Mouse (Mus musculus): ENCODE measurements at regions not wholly inside any gene's neighbourhood (a gene's known extent, or its start where the extent isn't known, plus 50 kb on each side); places are given as distances from the start of the nearest gene placed in this dataset.
"Not testable (repeated sequence)": the region's sequence is repeated elsewhere in the genome, so short reads cannot be mapped to it uniquely, and the experiment has no call there.

- DNase-seq (ENCODE audit: low spot score in 2 of 2): no peak
Measured at GRCm38 (mm10) chr1:165017793-165018192, 82.5 kb upstream of the Xcl1 start.

- no peak for DNase-seq (ENCODE audit: low spot score in 2 of 2)
Measured at GRCm38 (mm10) chr1:165014328-165014727, 79.0 kb upstream of the Xcl1 start.

- no peak for DNase-seq (ENCODE audit: low spot score in 2 of 2)
Measured at GRCm38 (mm10) chr1:165013428-165013827, 78.1 kb upstream of the Xcl1 start.

- no peak for DNase-seq (ENCODE audit: low spot score in 2 of 2)
Measured at GRCm38 (mm10) chr1:165012376-165012775, 77.0 kb upstream of the Xcl1 start.

- no peak for DNase-seq (ENCODE audit: low spot score in 2 of 2)
Measured at GRCm38 (mm10) chr1:164999515-164999914, 64.2 kb upstream of the Xcl1 start.

- DNase-seq (ENCODE audit: low spot score in 2 of 2): peak in 1 of 2 experiments; percentile 37
Measured at GRCm38 (mm10) chr1:164998621-164999020, 63.3 kb upstream of the Xcl1 start.

- no peak for DNase-seq (ENCODE audit: low spot score in 2 of 2)
Measured at GRCm38 (mm10) chr1:164997660-164998059, 62.3 kb upstream of the Xcl1 start.

- DNase-seq (ENCODE audit: low spot score in 2 of 2): no peak
Measured at GRCm38 (mm10) chr1:164994247-164994660, 58.9 kb upstream of the Xcl1 start.

GRCm38 (mm10) chr1:164993175-164993875, 58.0 kb upstream of the Xcl1 start:
- not testable (repeated sequence) for DNase-seq (ENCODE audit: low spot score in 2 of 2)

GRCm38 (mm10) chr1:164988982-164989381, 53.7 kb upstream of the Xcl1 start:
- peak; percentile 48 to 67 for DNase-seq (ENCODE audit: low spot score in 2 of 2)

- peak; percentile 36 to 72 for DNase-seq (ENCODE audit: low spot score in 2 of 2)
Measured at GRCm38 (mm10) chr1:164988191-164988590, 52.9 kb upstream of the Xcl1 start.

- DNase-seq (ENCODE audit: low spot score in 2 of 2): not testable (repeated sequence)
Measured at GRCm38 (mm10) chr1:164985521-164985920, 50.2 kb upstream of the Xcl1 start.
